Mouse (Mus musculus) liver (tissue): ENCODE results near the gene Hsd17b12.

Experiments
- DNase-seq: peaks from one replicate; pipeline ENCODE4 v3.0.0-alpha.2; 2020; ENCODE audit warnings: mixed read lengths

The Hsd17b12 gene

DNA sequence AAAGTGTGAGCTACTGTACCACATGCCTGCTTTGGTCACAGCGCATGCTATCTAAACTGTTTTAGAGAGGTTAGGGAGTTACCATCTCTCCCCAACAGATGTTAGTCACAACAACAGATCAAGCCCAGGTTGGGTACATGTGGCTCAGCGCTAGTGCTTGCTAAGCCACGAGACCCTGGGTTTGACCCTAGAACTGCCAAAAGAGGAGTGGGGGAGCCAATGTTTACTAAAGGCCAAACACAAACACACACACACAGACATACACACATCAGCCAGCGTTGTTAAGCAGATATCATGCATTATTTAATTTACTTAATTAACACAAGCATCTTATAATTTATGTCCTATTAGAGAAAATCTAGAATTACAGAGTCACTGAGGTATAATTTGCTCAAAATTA, 155.8 kb downstream of the Hsd17b12 start:
- DNase-seq, result no peak

DNA sequence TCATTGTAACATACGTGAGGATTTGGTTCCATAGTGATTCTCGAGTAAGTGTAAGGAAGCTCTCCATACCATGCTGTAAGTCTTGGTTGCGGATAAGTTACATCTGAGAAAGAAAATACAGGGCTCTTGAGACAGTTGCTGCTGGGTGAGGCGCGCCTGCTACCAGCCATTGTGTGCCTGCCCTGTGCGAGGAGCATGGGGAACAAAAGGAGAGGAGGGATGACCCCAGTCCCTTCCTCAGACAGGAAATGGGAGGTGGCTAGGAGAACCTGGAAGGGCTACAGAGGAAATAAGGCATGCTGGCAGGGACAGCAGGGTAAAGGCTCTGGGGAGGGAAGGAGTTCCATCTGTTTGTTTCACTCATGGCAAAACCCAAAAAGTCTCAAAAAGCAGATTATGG, 156.4 kb downstream of the Hsd17b12 start:
- DNase-seq, result no peak

DNA sequence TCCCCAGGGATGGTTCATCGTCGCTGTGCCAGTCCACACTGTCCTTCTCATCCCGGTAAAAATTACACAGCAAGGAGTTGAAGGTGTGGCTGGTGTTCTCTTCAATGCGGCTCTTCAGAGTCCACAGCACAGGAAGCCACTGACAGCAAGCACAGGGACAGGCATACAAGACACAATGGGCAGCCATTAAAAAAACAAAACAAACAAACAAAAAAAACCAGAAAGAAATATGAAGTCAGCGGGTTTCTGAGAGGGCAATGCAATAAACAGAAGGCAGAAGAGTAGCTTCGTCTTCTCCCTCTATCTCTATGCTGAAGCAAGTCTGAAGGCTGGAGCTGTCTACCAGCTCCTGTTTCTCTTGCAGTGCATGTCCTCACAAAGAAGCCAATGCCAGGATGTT, 161.5 kb downstream of the Hsd17b12 start, which contains the start of gene Gm27027:
Gene Gm27027 (minus strand): TSS at position 101 of the 400 bp plus-strand sequence.
- no peak for DNase-seq

DNA sequence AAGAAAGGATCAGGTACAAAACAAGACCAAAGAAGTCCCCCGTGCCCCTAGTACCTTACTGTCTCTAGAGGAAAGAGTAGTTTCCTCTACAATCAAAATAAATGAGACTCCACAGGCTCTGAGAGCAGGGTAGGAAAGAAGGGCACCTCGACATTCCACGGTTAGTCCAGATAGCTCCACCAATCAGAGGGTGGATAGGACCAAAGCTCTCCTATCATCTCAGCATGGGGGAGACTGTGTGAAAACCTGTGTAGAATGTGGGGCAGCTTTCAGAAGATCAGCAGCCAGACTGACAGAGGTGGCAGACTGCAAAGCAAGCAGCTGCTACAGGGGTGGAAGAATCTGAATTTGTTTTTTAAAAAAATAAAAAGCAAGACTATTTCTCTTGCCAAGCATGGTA, 165.0 kb downstream of the Hsd17b12 start:
- no peak for DNase-seq

DNA sequence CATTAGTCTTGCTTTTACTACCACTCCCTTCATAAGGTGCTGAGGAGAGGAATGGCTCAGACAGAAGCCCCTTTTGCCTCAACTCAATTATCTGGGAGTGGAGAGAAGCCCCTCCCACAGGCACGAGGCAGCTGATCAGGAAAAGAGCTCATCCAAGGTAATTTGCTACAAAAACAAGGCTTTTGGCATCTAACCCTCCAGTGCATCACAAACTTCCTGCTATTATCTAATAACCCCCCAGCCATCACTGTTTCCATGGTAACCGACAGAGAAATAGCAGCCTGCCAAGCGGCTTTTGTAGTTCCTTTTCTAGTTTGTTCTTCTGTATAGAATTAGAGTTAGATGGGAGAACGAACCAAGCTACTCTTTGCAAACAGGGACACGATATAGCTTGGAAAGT, 165.5 kb downstream of the Hsd17b12 start:
- DNase-seq, result no peak

DNA sequence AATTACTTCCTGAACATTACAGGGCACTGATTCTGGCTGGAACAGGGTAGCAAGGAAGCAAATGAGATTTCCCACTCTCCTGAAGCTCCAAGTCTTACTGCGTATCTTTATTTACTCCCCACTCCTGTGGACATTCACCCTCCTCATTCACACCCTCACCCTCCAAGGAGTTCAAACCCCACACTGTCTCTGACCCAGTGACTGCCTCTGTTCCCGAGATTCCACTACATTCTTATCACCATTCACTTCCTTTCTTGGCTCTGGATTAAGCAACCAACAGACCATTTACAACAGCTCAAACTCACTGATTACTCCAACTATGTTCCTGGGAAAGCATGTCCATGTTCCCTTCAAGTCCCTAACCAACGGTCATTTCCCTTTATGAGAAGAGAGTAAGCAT, 166.4 kb downstream of the Hsd17b12 start:
- DNase-seq, result no peak

DNA sequence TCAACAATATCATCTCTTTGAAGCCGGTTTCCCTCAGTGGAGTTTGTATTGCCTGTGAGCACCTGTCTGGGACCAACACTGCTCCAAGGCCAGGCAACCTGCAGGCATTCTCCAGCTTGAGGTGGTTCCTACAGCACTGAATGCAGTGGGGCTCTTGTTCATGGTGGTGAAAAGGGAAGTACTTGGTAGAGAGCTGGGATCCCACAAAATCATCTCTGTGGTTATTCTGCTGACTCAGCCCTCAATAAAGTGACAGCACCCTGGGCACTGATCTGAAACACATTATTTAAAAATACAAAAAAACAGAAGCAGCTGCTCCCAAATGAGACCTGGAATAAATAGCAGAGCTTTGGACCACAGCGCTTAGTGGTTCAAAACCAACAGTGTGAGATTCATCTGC, 169.3 kb downstream of the Hsd17b12 start:
- DNase-seq, result no peak
